Mouse (Mus musculus): ENCODE results near the gene Gm10912. TPM values are rescaled to one million over a fixed set of nuclear protein-coding genes. Genes with fewer than 3 reads are reported as not detected.

The Gm10912 gene
- polyA plus RNA-seq (2015; fragmentation: Nextera tagmentation; extraction: Ambion mirVana) = not detected in 2 replicates

DNA sequence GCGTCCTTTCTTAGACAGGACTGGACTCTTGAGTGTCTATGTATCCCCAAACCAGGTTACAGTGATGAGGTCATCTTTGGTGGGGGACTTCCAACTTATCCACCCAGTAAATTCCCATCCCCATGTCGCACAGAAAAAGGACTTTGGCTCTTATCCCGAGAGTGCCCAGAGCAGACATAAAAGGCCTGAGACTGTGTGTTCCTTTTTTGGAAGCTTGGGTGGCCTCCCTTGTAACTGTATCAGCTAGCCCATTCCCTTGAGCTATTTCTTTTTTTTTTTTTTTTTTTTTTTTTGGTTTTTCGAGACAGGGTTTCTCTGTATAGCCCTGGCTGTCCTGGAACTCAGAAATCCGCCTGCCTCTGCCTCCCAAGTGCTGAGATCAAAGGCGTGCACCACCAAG lies at the start of gene Gm10912:
Gene Gm10912 (plus strand): TSS at position 301 of the 400 bp plus-strand sequence.

GRCm38 (mm10) chr2:104027458-104028138 lies 38.0 kb upstream of the Gm10912 start, which contains the start of gene Fbxo3:
Fbxo3 (plus strand) TSS chr2:104027721.

DNA sequence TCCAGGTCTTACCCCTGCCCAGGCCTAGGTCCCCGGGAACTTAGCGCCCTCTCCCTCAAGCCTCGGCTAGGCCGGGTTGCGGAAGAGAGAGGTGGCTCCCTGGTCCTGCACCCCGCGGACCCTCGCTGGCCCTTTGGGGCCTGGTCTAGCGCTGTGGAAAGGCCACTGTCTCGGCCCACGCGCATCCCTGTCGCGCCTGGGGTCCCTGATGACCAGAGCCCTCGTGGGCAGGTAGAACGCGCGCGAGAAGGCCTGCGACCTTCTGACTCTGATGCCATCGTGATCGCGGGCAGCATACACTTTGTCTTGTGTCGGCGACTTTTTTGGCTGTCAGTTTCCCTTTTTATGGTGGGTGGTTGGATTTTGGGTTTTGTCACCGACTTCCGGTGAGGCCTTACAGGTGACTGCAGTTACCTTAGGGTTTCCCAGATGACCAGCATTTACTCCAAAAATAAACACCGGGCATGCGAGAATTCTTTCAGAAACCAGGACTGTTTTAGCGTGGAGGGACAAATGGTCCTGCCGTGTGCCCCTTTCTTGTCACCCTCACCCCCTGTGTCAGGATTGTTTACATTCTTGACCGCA lies 37.4 kb upstream of the Gm10912 start, which contains the start of gene 4931422A03Rik:
Gene 4931422A03Rik (minus strand): TSS at position 223 of the 585 bp plus-strand sequence.

GRCm38 (mm10) chr2:104068450-104068849 lies 2.8 kb downstream of the Gm10912 start, which contains the start of gene Gm10799:
Gm10799 (minus strand) TSS chr2:104068550.

DNA sequence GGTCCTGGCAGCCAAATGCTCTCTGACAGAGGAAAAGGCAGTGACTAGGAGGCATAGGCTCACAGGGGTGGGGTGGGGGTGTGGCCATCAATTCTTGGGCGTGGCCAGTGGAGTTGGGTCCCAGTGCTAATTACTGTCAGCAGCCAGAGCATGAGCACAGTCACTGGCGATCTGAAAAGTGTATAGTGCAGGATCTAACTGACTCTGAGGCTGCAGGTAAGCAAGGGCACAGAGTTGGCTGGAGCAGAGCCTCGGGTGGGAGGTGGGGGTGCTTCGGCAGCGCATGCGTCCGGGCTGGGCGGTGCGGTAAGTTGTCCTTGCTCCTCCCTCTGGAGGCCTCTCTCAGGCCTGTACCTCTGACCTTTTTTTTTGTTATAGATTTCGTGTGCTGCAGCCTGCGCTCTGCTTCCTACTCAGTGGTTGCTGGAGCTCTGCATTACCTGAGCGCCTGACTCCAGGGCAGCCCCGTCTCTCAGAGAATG lies 4.1 kb downstream of the Gm10912 start, which contains the start of gene Cd59b:
Gene Cd59b (plus strand): TSS at position 146 of the 482 bp plus-strand sequence.

DNA sequence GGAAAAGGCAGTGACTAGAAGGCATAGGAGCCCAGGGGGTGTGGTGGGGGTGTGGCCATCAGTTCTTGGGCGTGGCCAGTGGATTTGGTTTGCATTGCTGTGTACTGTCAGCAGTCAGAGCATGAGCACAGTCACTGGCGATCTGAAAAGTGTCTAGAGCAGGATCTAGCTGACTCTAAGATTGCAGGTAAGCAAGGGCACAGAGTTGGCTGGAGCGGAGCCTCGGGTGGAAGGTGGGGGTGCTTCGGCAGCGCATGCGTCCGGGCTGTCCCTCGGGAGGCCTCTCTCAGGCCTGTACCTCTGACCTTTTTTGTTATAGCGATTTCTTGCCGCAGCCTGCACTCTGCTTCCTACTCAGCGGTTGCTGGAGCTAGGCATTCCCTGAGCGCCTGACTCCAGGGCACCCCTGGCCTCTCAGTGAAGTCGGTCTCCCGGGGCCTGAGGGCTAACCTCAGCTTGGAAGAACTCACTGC lies 30.2 kb downstream of the Gm10912 start, which contains the start of gene Cd59a:
Gene Cd59a (plus strand): TSS at position 61 of the 473 bp plus-strand sequence.

Other genes with a start within 250 kb of the Gm10912 start
- 50.3 and 56.7 TPM in 2 replicates for gene Lmo2, start 107.8 kb upstream of the Gm10912 start, polyA plus RNA-seq (2015; fragmentation: Nextera tagmentation; extraction: Ambion mirVana)
- 63.0 and 64.1 TPM in 2 replicates for gene Fbxo3, start 38.1 kb upstream of the Gm10912 start, polyA plus RNA-seq (2015; fragmentation: Nextera tagmentation; extraction: Ambion mirVana)
- gene 4931422A03Rik, start 37.5 kb upstream of the Gm10912 start, polyA plus RNA-seq (2015; fragmentation: Nextera tagmentation; extraction: Ambion mirVana) = 2.5 and 3.6 TPM in 2 replicates
- not detected in 2 replicates for gene Gm10799, start 2.7 kb downstream of the Gm10912 start, polyA plus RNA-seq (2015; fragmentation: Nextera tagmentation; extraction: Ambion mirVana)
- 5.3 and 5.6 TPM in 2 replicates for gene Cd59b, start 4.0 kb downstream of the Gm10912 start, polyA plus RNA-seq (2015; fragmentation: Nextera tagmentation; extraction: Ambion mirVana)
- 17.2 and 17.4 TPM in 2 replicates for gene Cd59a, start 30.0 kb downstream of the Gm10912 start, polyA plus RNA-seq (2015; fragmentation: Nextera tagmentation; extraction: Ambion mirVana)
- gene A930018P22Rik, start 56.9 kb downstream of the Gm10912 start, polyA plus RNA-seq (2015; fragmentation: Nextera tagmentation; extraction: Ambion mirVana) = not detected in 2 replicates